Mouse (Mus musculus): ENCODE results near the gene Lyzl6.

The Lyzl6 gene

GRCm38 (mm10) chr11:103643211-103643610 is 4.5 kb upstream of the Lyzl6 start:
- DNase-seq: no peak

DNA sequence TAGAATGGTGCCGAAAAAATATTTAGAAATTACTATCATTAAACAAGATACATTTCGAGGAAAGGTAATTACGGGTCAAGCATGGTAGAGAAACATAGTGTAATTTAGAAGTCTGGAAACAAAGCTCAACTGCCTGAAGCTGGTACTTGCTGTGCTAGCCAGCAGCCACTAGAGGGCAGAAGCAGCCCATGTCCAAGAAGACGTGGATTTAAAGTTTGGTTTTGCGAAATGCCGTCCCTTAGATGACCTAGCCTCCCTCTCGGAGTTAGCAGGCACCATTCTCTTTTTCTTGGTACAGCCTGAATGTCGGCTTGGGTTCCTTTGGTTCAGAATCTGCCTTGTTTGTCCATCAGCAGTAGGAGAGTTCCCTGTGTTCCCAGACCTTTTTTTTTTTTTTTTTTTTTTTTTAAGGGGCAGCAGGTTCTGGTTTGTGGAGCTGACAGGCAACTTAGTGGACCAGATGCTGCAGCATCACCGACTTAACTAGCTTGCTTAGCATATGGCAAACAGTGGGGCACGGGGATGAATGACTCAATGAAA is 787 bp upstream of the Lyzl6 start:
- DNase-seq: peak; percentile 55

DNA sequence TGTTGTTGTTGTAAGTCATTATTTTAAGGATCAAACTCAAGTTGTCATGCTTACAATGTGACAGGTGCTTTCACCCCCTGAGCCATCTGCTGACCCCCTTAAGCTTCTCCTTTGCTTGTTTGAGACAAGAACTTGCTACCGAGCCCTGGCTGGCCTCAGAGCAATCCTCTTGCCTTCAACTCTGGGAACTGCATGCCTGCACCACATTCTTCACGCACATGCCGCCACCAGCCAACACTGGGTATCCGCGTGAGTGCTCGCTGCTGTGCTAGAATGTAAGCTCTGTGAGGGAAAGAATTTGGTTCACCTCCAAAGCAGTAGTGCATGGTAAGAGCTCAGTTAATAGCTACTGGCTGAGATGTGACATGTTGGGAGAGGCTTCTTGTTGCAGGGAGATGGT is 2.4 kb downstream of the Lyzl6 start:
- no peak for DNase-seq

GRCm38 (mm10) chr11:103635481-103635880 is 3.2 kb downstream of the Lyzl6 start:
- no peak for DNase-seq

DNA sequence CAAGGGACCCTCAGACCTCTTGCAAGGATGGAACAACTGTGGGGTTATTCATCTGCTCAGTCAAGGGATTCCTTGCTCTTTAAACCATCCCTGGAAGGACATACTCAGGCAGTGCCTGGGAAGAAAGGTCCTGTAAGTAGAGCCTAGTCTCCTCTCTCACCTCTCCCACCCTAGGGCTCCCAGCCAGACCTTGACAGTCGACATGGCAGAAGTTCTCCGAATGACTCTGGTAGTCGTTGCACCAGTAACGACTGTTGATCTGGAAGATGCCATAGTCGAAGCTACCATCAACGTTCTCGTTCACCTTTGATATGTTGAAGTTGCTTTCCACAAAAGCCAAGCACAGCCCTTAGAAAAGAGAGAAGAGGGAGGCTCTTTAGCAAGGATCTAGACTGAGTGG is 3.9 kb downstream of the Lyzl6 start:
- DNase-seq: no peak

- no peak for DNase-seq
These were observed 11.2 kb downstream of the Lyzl6 start for GRCm38 (mm10) chr11:103627453-103627852.

DNA sequence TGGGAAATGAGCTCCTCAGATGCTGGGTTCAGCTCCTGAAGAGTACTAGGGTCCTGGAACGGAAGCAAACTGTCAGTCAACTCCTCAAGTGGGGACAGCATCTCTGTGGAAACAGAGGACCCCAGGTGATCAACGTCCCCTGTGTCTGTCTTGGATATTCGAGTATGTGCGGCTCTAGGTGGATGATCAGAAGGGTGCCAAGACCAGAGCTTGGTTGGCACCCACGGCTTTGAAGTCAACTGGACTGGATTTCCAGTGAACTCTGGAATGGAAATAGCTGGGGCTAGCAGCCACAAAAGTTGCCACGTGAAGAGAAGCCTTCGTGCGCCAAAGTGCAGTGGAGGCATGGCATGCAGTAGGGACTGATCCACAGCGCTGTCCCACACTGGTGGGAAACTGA is 17.6 kb downstream of the Lyzl6 start, which contains the start of gene Gm884:
Gm884 (minus strand) TSS at position 101 of the 400 bp plus-strand sequence.
- DNase-seq: no peak

- DNase-seq: no peak
These were observed 27.9 kb downstream of the Lyzl6 start for GRCm38 (mm10) chr11:103610772-103611171.

- no peak for DNase-seq
These were observed 32.1 kb downstream of the Lyzl6 start for GRCm38 (mm10) chr11:103606611-103607010.

Data from cerebellum, adult 9-10 months (tissue).